Comparison of ENCODE assay signal across 7 mouse cellular contexts in genomic region chr13:97523523-97524412, GRCm38 (mm10).
DNase-seq lines count a peak whose midpoint lies in the region; ATAC-seq and TF ChIP-seq lines count a peak whose summit lies in the region.

No protein-coding gene starts in this region.

- no peak for TF ChIP-seq CTCF in brain, embryonic 14.5 days (IDR thresholded peaks at IDR 0.05; ENCODE audit: borderline replicate concordance, extremely low read depth, insufficient read depth, insufficient read length)

- H3K4me3 ChIP-seq in embryonic facial prominence, embryonic 15.5 days (replicated peaks) = no peak overlapping the region
- no peak overlapping the region for H3K4me3 ChIP-seq in hindbrain, embryonic 15.5 days
- H3K4me3 ChIP-seq in midbrain, embryonic 12.5 days = no peak overlapping the region

- H3K36me3 ChIP-seq in embryonic facial prominence, embryonic 15.5 days = no peaks in the 10 kb centered on the region
- H3K36me3 ChIP-seq in hindbrain, embryonic 15.5 days = no peaks in the 10 kb centered on the region
- H3K36me3 ChIP-seq in midbrain, embryonic 12.5 days = no peaks in the 10 kb centered on the region

- H3K9me3 ChIP-seq in embryonic facial prominence, embryonic 15.5 days (replicated peaks) = no peaks in the 10 kb centered on the region
- no peaks in the 10 kb centered on the region for H3K9me3 ChIP-seq in hindbrain, embryonic 15.5 days
- no peaks in the 10 kb centered on the region for H3K9me3 ChIP-seq in midbrain, embryonic 12.5 days

- no peak for TF ChIP-seq POLR2A in brain, embryonic 14.5 days (IDR thresholded peaks at IDR 0.05; ENCODE audit: borderline replicate concordance, extremely low read depth, insufficient read depth, insufficient read length, poor library complexity, severe bottlenecking)

- peaks cover 11% of the 10 kb centered on the region for H3K4me1 ChIP-seq in embryonic facial prominence, embryonic 15.5 days
- H3K4me1 ChIP-seq in hindbrain, embryonic 15.5 days (replicated peaks) = peaks cover 15% of the 10 kb centered on the region
- peaks cover 12% of the 10 kb centered on the region for H3K4me1 ChIP-seq in midbrain, embryonic 12.5 days

- ATAC-seq in embryonic facial prominence, embryonic 15.5 days (ENCODE audit: insufficient number of reproducible peaks, low FRiP score, low TSS enrichment, low read depth) = no peak
- no peak for ATAC-seq in hindbrain, embryonic 15.5 days (ENCODE audit: low FRiP score, low read depth)
- no peak for ATAC-seq in midbrain, embryonic 12.5 days (ENCODE audit: low FRiP score, low read depth)
- no peak for ATAC-seq in monocyte, adult 5-6 weeks (replicated peaks; ENCODE audit: insufficient number of reproducible peaks, low FRiP score, low TSS enrichment, poor library complexity, severe bottlenecking)

- H3K4me2 ChIP-seq in embryonic facial prominence, embryonic 15.5 days (replicated peaks) = no peak overlapping the region; the same call in 1 of the 2 replicates
- H3K4me2 ChIP-seq in hindbrain, embryonic 15.5 days = peak overlapping the region; percentile 15; the same call in 1 of the 2 replicates
- no peak overlapping the region for H3K4me2 ChIP-seq in midbrain, embryonic 12.5 days (replicated peaks)

- no peak overlapping the region for H3K9ac ChIP-seq in embryonic facial prominence, embryonic 15.5 days
- no peak overlapping the region for H3K9ac ChIP-seq in hindbrain, embryonic 15.5 days
- H3K9ac ChIP-seq in midbrain, embryonic 12.5 days (replicated peaks) = no peak overlapping the region

- WGBS in embryonic facial prominence, embryonic 15.5 days = 35% methylated on average over 19 of the region's 19 CpGs
- WGBS in hindbrain, embryonic 15.5 days = 24% methylated on average over 19 of the region's 19 CpGs
- 43% methylated on average over 19 of the region's 19 CpGs for WGBS in midbrain, embryonic 12.5 days

- H3K27ac ChIP-seq in embryonic facial prominence, embryonic 15.5 days (replicated peaks) = peak overlapping the region; percentile 48; the same call in 1 of the 2 replicates
- H3K27ac ChIP-seq in hindbrain, embryonic 15.5 days (replicated peaks) = peak overlapping the region; percentile 52
- H3K27ac ChIP-seq in midbrain, embryonic 12.5 days (replicated peaks) = peak overlapping the region; percentile 67; the same call in 1 of the 2 replicates

- no peaks in the 10 kb centered on the region for H3K27me3 ChIP-seq in embryonic facial prominence, embryonic 15.5 days
- H3K27me3 ChIP-seq in hindbrain, embryonic 15.5 days = no peaks in the 10 kb centered on the region
- H3K27me3 ChIP-seq in midbrain, embryonic 12.5 days = peaks cover 3% of the 10 kb centered on the region; the same call in 1 of the 2 replicates

- peak; percentile 82 for DNase-seq in brain, embryonic 14.5 days (ENCODE audit: low read depth)
- DNase-seq in cerebellum, postnatal 36 days = no peak
- no peak for DNase-seq in urinary bladder, adult 18-20 months (ENCODE audit: low spot score in 2 of 2)
